ENCODE assay signal across 18 mouse cellular contexts in genomic region chr13:49712047-49712721, GRCm38 (mm10). TPM values are rescaled to one million over a fixed set of nuclear protein-coding genes. Genes with fewer than 3 reads are reported as not detected.
DNase-seq lines count a peak whose midpoint lies in the region; ATAC-seq and TF ChIP-seq lines count a peak whose summit lies in the region.
"Had no signal": no experiment of that assay in that cellular context is flagged by ENCODE, and none has a peak within 500 bp of the region (broad histone marks: within the 10 kb centered on the region; RNA-seq: fewer than 3 reads in every experiment).

No protein-coding gene starts in this region.

- peak in 1 of 2 experiments; percentile 9; a peak in 1 of 4 replicates for TF ChIP-seq EP300 in MEL (IDR thresholded peaks at IDR 0.05; ENCODE audit: low read depth in 1 of 2, low read length in 2 of 2)

- TF ChIP-seq POLR2A in MEL (IDR thresholded peaks at IDR 0.05; ENCODE audit: control insufficient read depth in 1 of 2, insufficient read depth in 1 of 2, low read depth in 1 of 2, low read length in 2 of 2, poor library complexity in 1 of 2): no peak
- no peak for TF ChIP-seq POLR2A in myocyte (IDR thresholded peaks at IDR 0.05; ENCODE audit: insufficient read length, low read depth)

- no peaks in the 10 kb centered on the region for H3K9me3 ChIP-seq in MEL (replicated peaks; ENCODE audit: insufficient read depth, low read length)
- no peaks in the 10 kb centered on the region for H3K9me3 ChIP-seq in intestine, embryonic 16.5 days (ENCODE audit: control insufficient read depth, low read length)
- H3K9me3 ChIP-seq in liver, embryonic 15.5 days (replicated peaks): no peaks in the 10 kb centered on the region
- H3K9me3 ChIP-seq: embryonic facial prominence, embryonic 10.5 days; forebrain, embryonic 13.5 days; heart, embryonic 12.5 days; hindbrain, embryonic 10.5 days had no signal

- no peak for TF ChIP-seq RAD21 in MEL (IDR thresholded peaks at IDR 0.05; ENCODE audit: low read depth, low read length)

- DNase-seq in MEL (ENCODE audit: low read depth, low spot score): no peak
- no peak for DNase-seq in left cerebral cortex, postnatal 4 days
- DNase-seq in lung, adult 18-20 months: no peak
- DNase-seq in adrenal gland, postnatal 36 days: no peak
- DNase-seq: adrenal gland, postnatal 10 days; cerebellum, adult 2 months; cerebellum, postnatal 10 days; forebrain, postnatal 0 days; gastrocnemius, adult 2 months; gastrocnemius, postnatal 25 days had no signal

- ATAC-seq in intestine, embryonic 16.5 days: peak; percentile 89
- no peak; the same call in 1 of the 2 replicates for ATAC-seq in liver, embryonic 15.5 days (ENCODE audit: insufficient read depth)
- ATAC-seq: forebrain, embryonic 13.5 days; forebrain, postnatal 0 days had no signal

- H3K9ac ChIP-seq in MEL (ENCODE audit: control insufficient read depth, low read depth, low read length, poor library complexity, severe bottlenecking): peak overlapping the region; percentile 31; the same call in 1 of the 2 replicates
- no peak overlapping the region for H3K9ac ChIP-seq in intestine, embryonic 16.5 days (ENCODE audit: low read depth, low read length)
- H3K9ac ChIP-seq in liver, embryonic 15.5 days: no peak overlapping the region
- H3K9ac ChIP-seq: forebrain, embryonic 13.5 days; forebrain, postnatal 0 days; heart, embryonic 12.5 days; hindbrain, embryonic 14.5 days had no signal

- no peak overlapping the region for H3K4me2 ChIP-seq in intestine, embryonic 16.5 days (ENCODE audit: low read depth, low read length)
- H3K4me2 ChIP-seq in liver, embryonic 15.5 days: no peak overlapping the region
- no peak overlapping the region for H3K4me2 ChIP-seq in myocyte (ENCODE audit: low read depth)
- H3K4me2 ChIP-seq: forebrain, embryonic 13.5 days; heart, embryonic 12.5 days; hindbrain, embryonic 14.5 days had no signal

- H3K79me2 ChIP-seq in MEL (ENCODE audit: control insufficient read depth, insufficient read depth, low read length, poor library complexity) (0 out of 2 replicates have a peak, but pooled peaks cover 2% of the 10 kb centered on the region), myocyte (ENCODE audit: control insufficient read depth, insufficient read depth) (no peaks in the 10 kb centered on the region)

- H3K27ac ChIP-seq in MEL (ENCODE audit: control insufficient read depth, low read depth, low read length): peak overlapping the region; percentile 73
- H3K27ac ChIP-seq in intestine, embryonic 16.5 days (ENCODE audit: low read length): peak overlapping the region; percentile 33
- 0 out of 2 replicates have a peak overlapping the region, but pooled peaks have one; percentile 2 for H3K27ac ChIP-seq in liver, embryonic 15.5 days (replicated peaks)
- H3K27ac ChIP-seq: embryonic facial prominence, embryonic 10.5 days; forebrain, embryonic 13.5 days; gastrocnemius, adult 2 months; hindbrain, embryonic 10.5 days; hindbrain, embryonic 14.5 days had no signal

- no peaks in the 10 kb centered on the region for H3K27me3 ChIP-seq in MEL (ENCODE audit: control insufficient read depth in 1 of 2, insufficient read depth in 2 of 2, low read length in 2 of 2)
- H3K27me3 ChIP-seq in intestine, embryonic 16.5 days (replicated peaks; ENCODE audit: control insufficient read depth, insufficient read depth, low read length): no peaks in the 10 kb centered on the region
- H3K27me3 ChIP-seq in liver, embryonic 15.5 days: no peaks in the 10 kb centered on the region
- H3K27me3 ChIP-seq in myocyte (ENCODE audit: control insufficient read depth, insufficient read depth, insufficient read length): no peaks in the 10 kb centered on the region
- H3K27me3 ChIP-seq: forebrain, embryonic 13.5 days; heart, embryonic 12.5 days had no signal

- H3K4me1 ChIP-seq in MEL (ENCODE audit: control insufficient read depth in 1 of 2, insufficient read depth in 2 of 2, low read length in 2 of 2): peaks cover 12 to 16% of the 10 kb centered on the region in 2 experiments
- no peaks in the 10 kb centered on the region for H3K4me1 ChIP-seq in intestine, embryonic 16.5 days (ENCODE audit: control insufficient read depth, insufficient read depth, low read length)
- peaks cover 11% of the 10 kb centered on the region for H3K4me1 ChIP-seq in liver, embryonic 15.5 days (replicated peaks)
- H3K4me1 ChIP-seq: embryonic facial prominence, embryonic 10.5 days; forebrain, embryonic 13.5 days; heart, embryonic 12.5 days; hindbrain, embryonic 10.5 days had no signal

- TF ChIP-seq CTCF in MEL (IDR thresholded peaks at IDR 0.05 in 2 of 3, conservative IDR thresholded peaks at IDR 0.05 in 1 of 3; ENCODE audit: control insufficient read depth in 1 of 3, insufficient read depth in 1 of 3, low read depth in 2 of 3, low read length in 3 of 3, poor library complexity in 1 of 3, severe bottlenecking in 1 of 3): no peak

- intact Hi-C loops in left cerebral cortex, postnatal 4 days (cut with DNase I): no loop called here

- no peak overlapping the region for H3K4me3 ChIP-seq in MEL (ENCODE audit: control insufficient read depth in 1 of 2, insufficient read depth in 1 of 2, low read depth in 2 of 2, low read length in 2 of 2)
- no peak overlapping the region for H3K4me3 ChIP-seq in intestine, embryonic 16.5 days (ENCODE audit: low read length)
- no peak overlapping the region for H3K4me3 ChIP-seq in liver, embryonic 15.5 days (replicated peaks)
- H3K4me3 ChIP-seq in myocyte: no peak overlapping the region
- H3K4me3 ChIP-seq: embryonic facial prominence, embryonic 10.5 days; forebrain, embryonic 13.5 days; gastrocnemius, adult 2 months; heart, embryonic 12.5 days; hindbrain, embryonic 10.5 days had no signal

- 82% methylated on average over 12 of the region's 12 CpGs for WGBS in intestine, embryonic 16.5 days
- WGBS in liver, embryonic 15.5 days (ENCODE audit: insufficient replicate concordance): 70% methylated on average over 12 of the region's 12 CpGs

- H3ac ChIP-seq in myocyte (ENCODE audit: control insufficient read depth, insufficient read length): no peak overlapping the region

- H3K36me3 ChIP-seq in MEL (ENCODE audit: control insufficient read depth in 1 of 2, insufficient read depth in 2 of 2, low read length in 2 of 2): peaks cover 21 to 60% of the 10 kb centered on the region in 2 experiments
- peaks cover 24% of the 10 kb centered on the region for H3K36me3 ChIP-seq in intestine, embryonic 16.5 days (ENCODE audit: control insufficient read depth, insufficient read depth, low read length)
- H3K36me3 ChIP-seq in liver, embryonic 15.5 days (replicated peaks): peaks cover 97% of the 10 kb centered on the region
- peaks cover 90% of the 10 kb centered on the region for H3K36me3 ChIP-seq in myocyte (ENCODE audit: control insufficient read depth, insufficient read depth)

TF ChIP-seq in MEL, 35 proteins besides CTCF, POLR2A, EP300 and RAD21:
- peak; percentile 52; the same call in 1 of the 2 replicates for TF ChIP-seq USF1 (IDR thresholded peaks at IDR 0.05; ENCODE audit: low read depth, low read length)
- TF ChIP-seq BHLHE40 (IDR thresholded peaks at IDR 0.05; ENCODE audit: borderline replicate concordance, low read depth, low read length): no peak
- no peak for TF ChIP-seq ZC3H11A (IDR thresholded peaks at IDR 0.05; ENCODE audit: low read depth, low read length)
- TF ChIP-seq NELFE (IDR thresholded peaks at IDR 0.05; ENCODE audit: low read depth, low read length): no peak
TF ChIP-seq in MEL: peak in this region for 1.

TF ChIP-seq in myocyte, 11 proteins besides CTCF, POLR2A, EP300 and RAD21:
- no peak for TF ChIP-seq SRF (IDR thresholded peaks at IDR 0.05; ENCODE audit: control insufficient read depth, insufficient read length, low read depth)
- peak; percentile 7 for TF ChIP-seq POLR2AphosphoS2 (IDR thresholded peaks at IDR 0.05; ENCODE audit: insufficient read length, low read depth)
- TF ChIP-seq REST (IDR thresholded peaks at IDR 0.05; ENCODE audit: insufficient read depth, insufficient read length): no peak
- TF ChIP-seq MAX (IDR thresholded peaks at IDR 0.05; ENCODE audit: low read depth): no peak
- no peak for TF ChIP-seq E2F4 (IDR thresholded peaks at IDR 0.05; ENCODE audit: insufficient read depth)

RNA-seq across cellular contexts. Expression of gene Iars, which starts 30.3 kb away (rescaled TPM):
- 86.4 and 115 TPM in 2 replicates for total RNA-seq in MEL (2012; rRNA removed)
- polyA plus RNA-seq in MEL (2012; ENCODE audit: insufficient read depth in 1 of 2, insufficient read length in 2 of 2, low read depth in 1 of 2, low replicate concordance in 2 of 2, missing spikeins in 1 of 2): 1,000 to 10,000 TPM in 1 of 2 experiments, 100 to 1,000 TPM in 1; 178 to 4,419 TPM
- 79.7 and 82.2 TPM in 2 replicates for polyA plus RNA-seq in intestine, embryonic 16.5 days (2015; fragmentation: Nextera tagmentation; extraction: Ambion mirVana)
- polyA plus RNA-seq in liver, embryonic 15.5 days (2015; fragmentation: Nextera tagmentation; extraction: Ambion mirVana): 46.3 and 49.2 TPM in 2 replicates
- polyA plus RNA-seq in myocyte (2012; fragmentation: generic; extraction: Trizol): 128 TPM
- total RNA-seq in left cerebral cortex, postnatal 4 days (2021): 10 to 100 TPM; 83.6 to 90.5 TPM
- 10 to 100 TPM; 82.4 to 91.0 TPM for total RNA-seq in adrenal gland, postnatal 36 days (2021)

RNA-seq across cellular contexts. Expression of gene Nol8, which starts 59.3 kb away (rescaled TPM):
- total RNA-seq in MEL (2012; rRNA removed): 23.6 and 26.2 TPM in 2 replicates
- 100 to 1,000 TPM in 1 of 2 experiments, 10 to 100 TPM in 1; 20.1 to 484 TPM for polyA plus RNA-seq in MEL (2012; ENCODE audit: insufficient read depth in 1 of 2, insufficient read length in 2 of 2, low read depth in 1 of 2, low replicate concordance in 2 of 2, missing spikeins in 1 of 2)
- 12.3 and 13.4 TPM in 2 replicates for polyA plus RNA-seq in intestine, embryonic 16.5 days (2015; fragmentation: Nextera tagmentation; extraction: Ambion mirVana)
- polyA plus RNA-seq in liver, embryonic 15.5 days (2015; fragmentation: Nextera tagmentation; extraction: Ambion mirVana): 6.2 and 7.0 TPM in 2 replicates
- 3.0 TPM for polyA plus RNA-seq in myocyte (2012; fragmentation: generic; extraction: Trizol)
- total RNA-seq in left cerebral cortex, postnatal 4 days (2021): 10 to 100 TPM; 29.2 to 29.3 TPM
- 10 to 100 TPM; 24.5 to 25.4 TPM for total RNA-seq in adrenal gland, postnatal 36 days (2021)

RNA-seq across cellular contexts. Expression of gene Cenpp, which starts 59.6 kb away (rescaled TPM):
- total RNA-seq in MEL (2012; rRNA removed): 16.2 and 17.9 TPM in 2 replicates
- polyA plus RNA-seq in MEL (2012; ENCODE audit: insufficient read depth in 1 of 2, insufficient read length in 2 of 2, low read depth in 1 of 2, low replicate concordance in 2 of 2, missing spikeins in 1 of 2) (10 to 100 TPM in 1 of 2 experiments, not detected in 1; 13.2 TPM), myocyte (2012; fragmentation: generic; extraction: Trizol) (6.3 TPM)
- polyA plus RNA-seq in intestine, embryonic 16.5 days (2015; fragmentation: Nextera tagmentation; extraction: Ambion mirVana): 18.0 and 19.9 TPM in 2 replicates
- polyA plus RNA-seq in liver, embryonic 15.5 days (2015; fragmentation: Nextera tagmentation; extraction: Ambion mirVana): 17.3 and 22.7 TPM in 2 replicates
- total RNA-seq in left cerebral cortex, postnatal 4 days (2021): 1 to 10 TPM; 2.5 to 3.0 TPM
- 1 to 10 TPM; 1.2 to 2.4 TPM for total RNA-seq in adrenal gland, postnatal 36 days (2021)

Comparison
In these comparisons a context has a peak if more than half of its experiments do, and no peak if none do; other contexts are left out.
1. H3K27ac ChIP-seq: peak in every context shown above with its lines; median percentile 73 in MEL; 33 in intestine, embryonic 16.5 days; 2 in liver, embryonic 15.5 days.